Mouse (Mus musculus): ENCODE measurements around the gene Prkg1. TPM values are rescaled to one million over a fixed set of nuclear protein-coding genes. Genes with fewer than 3 reads are reported as not detected.

Gene Prkg1
- not detected in 2 replicates for total RNA-seq (2015; ENCODE audit: low replicate concordance)
- 0.26 TPM in 1 of 2 replicates, not detected in the other for total RNA-seq (2017; ENCODE audit: low replicate concordance)

DNA sequence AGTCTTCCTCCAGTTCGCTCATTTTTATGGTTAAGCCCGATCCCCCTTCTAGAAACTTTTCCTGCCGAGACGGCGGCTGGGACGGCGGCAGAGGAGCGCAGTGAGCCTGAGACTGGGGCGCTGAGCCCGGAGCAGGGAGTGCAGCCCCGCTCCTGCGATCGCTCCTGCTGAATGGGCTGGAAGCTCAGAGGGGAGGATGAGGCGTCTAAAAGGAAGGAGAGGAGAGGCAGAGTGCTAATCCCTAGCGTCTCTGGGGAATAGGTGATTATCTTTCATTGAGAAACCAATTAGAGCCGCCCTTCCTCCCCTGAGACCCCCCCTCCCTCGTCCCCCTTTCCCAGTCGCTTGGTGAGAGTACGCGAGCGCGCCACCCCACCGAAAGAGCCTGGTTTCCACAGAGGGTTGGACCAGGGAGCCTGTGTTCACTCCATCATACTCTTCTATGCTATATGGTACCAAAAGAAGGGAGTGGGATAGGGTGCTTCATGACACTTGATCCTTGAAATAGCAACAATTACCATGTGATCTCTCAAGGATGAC is at the start of gene Prkg1:
Gene Prkg1 (minus strand): TSS at position 233 of the 540 bp plus-strand sequence.
- no peak for ATAC-seq (replicated peaks; ENCODE audit: low FRiP score, poor library complexity, severe bottlenecking)

DNA sequence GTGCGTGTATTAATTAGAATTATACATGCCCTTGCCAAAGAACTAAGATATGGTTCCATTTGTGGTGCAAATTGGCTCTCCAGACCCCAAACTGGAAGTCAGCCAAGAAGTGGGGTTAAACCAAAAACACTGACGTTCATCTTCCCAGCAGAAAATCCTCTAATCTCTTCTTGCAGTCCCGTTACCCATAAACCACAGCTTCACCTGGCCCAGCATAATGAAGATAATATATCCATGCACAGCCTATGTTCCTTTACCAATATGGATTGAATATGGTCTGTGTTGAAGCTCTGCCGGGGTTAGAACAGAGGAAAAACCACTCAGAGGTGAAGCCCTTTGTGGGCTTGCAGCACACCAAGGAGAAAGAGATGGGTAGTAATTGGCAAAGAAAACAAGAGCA is 48.3 kb upstream of the Prkg1 start:
- ATAC-seq (replicated peaks; ENCODE audit: low FRiP score, poor library complexity, severe bottlenecking): no peak

DNA sequence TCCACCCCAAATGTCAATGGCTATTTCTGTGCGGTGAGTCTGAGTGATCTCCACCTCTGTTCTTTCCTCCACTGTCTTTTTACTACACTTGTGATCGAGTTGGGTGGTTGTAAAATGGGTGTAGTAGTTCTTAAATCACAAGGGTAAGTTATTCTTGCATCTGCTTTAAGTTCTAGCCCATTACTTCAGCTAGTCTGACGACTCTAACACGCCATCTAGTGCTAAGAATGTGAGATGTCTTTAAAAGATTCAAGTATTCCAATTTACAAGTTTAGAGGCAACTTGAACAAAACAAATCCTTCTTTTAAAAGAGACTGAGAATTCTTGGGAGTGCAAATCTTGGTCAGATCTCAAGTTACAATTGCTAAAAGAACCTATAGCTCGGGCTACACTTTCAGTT is 46.5 kb upstream of the Prkg1 start:
- no peak for ATAC-seq (replicated peaks; ENCODE audit: low FRiP score, poor library complexity, severe bottlenecking)

DNA sequence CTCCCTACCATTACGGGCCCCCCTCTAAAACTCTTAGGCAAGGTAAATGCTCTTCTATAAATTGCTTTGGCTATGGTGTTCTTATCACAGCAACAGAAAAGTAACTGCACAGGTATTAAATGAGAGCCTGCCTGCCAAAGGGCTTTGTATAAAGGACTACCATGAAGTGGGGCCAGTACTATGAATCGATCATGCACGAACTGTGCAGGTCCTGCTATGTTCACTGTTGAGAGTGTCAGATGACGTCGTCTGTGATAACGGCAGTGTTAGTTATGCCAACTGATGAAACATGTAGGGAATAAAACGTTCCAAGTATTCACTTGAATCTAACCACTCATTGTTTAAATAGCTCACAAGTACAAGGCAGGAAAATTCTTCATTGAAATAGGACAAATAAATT is 40.6 kb upstream of the Prkg1 start:
- no peak for ATAC-seq (replicated peaks; ENCODE audit: low FRiP score, poor library complexity, severe bottlenecking)

DNA sequence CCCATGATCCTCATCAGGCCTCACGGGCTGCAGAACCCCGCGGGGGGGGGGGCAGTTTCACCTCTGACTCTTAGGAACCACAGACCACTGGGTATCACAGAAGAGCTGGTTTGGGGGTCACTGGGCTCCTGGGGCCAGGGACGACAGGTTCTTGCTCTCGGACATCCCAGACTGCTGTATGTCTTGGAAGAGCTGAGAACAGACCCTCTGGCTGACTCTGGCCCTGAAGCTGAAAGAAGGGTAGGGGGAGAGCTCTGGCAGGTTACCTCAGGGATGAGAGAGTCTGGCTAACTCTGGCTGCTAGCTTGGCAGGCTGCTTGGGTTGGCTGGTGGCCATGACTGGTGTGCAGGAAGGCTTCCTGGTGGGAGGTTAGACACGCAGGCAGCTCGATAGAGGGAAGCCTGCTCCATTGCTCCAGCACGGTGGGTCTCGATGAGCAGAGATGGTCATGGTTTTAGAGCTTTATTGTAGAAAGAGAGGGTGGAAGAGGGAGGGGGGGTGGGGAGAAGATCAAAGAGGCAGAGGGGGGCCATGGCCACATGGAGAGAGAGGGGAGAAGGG is 30.7 kb upstream of the Prkg1 start:
- no peak for ATAC-seq (replicated peaks; ENCODE audit: low FRiP score, poor library complexity, severe bottlenecking)

DNA sequence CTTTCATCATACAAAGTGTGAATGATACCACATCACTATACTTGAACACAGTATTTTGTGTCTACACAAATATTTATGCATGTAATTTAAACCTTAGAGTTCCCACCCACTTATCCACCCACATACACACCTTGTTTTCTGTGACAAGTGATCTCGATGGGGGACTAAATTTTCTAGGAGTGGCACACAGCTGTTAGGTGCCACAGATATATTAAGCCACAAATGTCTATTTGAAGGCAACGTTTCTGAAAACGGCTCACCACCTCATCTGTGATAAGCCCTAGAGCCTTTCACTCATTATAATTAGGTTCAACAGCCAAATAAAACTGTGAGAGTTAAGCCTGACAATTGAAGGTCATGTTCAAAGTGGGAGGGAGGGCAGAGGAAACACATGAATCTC is 26.9 kb upstream of the Prkg1 start:
- ATAC-seq (replicated peaks; ENCODE audit: low FRiP score, poor library complexity, severe bottlenecking): no peak

DNA sequence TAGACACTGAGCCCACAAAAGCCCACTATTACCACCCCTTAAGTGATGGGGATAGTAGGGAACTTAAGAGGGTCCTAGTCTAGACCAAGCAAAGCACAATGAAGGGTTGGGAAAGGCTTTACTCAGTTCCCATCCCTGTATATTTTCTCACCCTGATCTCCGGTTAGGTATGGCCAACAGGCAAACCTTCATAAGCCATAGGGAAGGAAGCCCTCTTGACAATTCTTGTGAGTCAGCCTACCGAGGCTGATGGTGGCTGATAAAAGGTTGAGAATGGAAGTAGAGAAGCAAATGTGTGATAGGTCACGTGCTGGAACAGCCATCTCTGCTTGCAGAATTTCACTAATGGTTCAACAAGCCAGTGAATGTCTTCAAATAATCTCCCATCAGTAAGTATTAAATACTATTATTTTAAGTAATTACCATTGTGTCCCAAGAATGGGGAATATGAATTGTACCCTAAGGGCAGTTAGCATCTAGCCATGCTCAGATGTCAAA is 16.7 kb upstream of the Prkg1 start:
- no peak for ATAC-seq (replicated peaks; ENCODE audit: low FRiP score, poor library complexity, severe bottlenecking)

DNA sequence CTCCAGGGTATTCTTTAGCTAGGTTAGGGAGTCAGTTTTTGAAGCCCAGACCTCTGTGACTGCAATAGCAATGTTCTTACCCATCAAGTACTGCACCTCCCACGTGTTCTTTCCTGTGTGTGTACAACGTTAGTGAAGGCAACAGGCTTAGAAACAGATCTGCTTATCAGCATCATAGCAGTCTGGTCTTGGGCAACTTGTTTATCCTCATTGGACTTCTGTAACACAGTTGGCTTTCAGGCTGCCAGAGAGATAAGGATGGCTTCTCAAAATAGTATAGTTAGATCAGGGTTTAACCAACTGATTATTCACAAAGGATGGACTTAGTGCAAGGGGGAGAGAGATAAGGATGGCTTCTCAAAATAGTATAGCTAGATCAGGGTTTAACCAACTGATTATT is 16.2 kb upstream of the Prkg1 start:
- peak; percentile 70 for ATAC-seq (replicated peaks; ENCODE audit: low FRiP score, poor library complexity, severe bottlenecking)

DNA sequence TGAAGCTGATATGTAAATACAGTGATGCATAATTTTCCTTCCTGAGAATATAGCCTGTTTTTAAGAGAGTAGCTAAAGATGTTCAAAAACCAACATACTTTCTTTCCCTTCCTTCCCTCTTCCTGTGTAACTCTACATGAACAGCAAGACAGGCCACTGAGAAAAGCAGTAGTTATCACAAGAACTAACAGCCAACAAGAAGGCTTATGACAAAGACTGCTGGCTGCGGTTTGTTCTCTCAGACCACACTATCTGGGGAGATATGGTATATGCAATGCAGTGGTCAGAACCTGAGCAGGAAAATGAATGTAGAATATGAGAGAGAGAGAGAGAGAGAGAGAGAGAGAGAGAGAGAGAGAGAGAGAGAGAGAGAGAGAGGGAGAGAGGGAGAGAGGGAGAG is 15.4 kb upstream of the Prkg1 start:
- ATAC-seq (replicated peaks; ENCODE audit: low FRiP score, poor library complexity, severe bottlenecking): no peak

DNA sequence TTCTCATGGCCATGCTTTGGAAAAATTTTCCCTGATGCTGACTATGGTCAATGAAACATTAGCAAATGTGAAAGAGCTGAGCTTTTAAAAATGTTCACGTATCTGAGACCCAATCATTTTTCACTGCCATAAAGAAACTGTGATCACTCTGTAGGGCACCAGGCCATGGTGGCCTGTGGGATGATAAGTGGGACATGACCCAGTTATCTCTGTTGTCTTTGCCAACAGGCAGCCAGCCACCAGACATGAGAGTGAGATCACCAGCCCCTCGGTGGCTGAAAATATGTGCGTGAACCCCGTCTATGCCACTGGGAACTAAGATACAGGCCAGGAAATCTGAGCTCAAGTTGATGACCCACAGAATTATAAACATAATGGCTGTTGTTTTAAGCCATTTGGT is 14.2 kb upstream of the Prkg1 start:
- ATAC-seq (replicated peaks; ENCODE audit: low FRiP score, poor library complexity, severe bottlenecking): peak; percentile 50; the same call in 1 of the 2 replicates

DNA sequence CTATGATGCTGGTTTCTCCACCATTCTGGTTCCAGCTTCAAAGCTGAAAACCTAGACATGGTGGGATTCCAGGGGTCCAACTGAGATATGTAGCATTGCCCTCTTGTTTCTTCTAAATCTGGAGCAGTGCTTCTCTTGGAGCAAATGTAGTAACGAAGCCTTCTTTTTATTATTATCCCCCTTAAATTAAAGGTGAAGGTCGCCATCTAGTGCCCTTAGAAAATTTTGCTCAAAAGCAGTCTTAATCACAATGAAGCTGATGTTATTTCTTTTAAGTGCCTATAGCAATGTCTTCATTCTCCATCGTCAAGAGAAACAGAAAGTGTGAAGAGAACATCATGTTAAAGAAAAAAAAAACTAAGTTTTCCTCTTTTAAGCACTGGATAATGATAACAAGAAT is 2.2 kb upstream of the Prkg1 start:
- no peak for ATAC-seq (replicated peaks; ENCODE audit: low FRiP score, poor library complexity, severe bottlenecking)

DNA sequence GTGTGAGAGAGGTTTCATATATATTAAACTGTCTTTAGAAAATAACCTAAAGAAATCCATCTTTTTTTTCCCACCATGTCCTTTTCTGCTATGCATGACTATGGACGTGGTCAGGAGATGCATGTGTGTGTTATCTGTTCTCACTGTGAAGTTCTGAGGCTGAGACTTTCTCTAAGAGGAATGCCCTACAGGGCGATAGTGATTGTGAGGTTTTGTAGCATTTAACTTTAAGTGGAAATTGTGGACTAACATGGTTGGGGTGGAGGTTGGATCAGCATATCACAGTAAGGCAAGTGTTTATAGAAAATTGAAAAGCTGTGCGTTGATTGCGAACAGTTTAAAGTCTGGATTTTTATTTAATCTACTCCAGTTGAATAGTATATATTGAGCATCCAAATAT is 618 bp upstream of the Prkg1 start:
- no peak for ATAC-seq (replicated peaks; ENCODE audit: low FRiP score, poor library complexity, severe bottlenecking)

DNA sequence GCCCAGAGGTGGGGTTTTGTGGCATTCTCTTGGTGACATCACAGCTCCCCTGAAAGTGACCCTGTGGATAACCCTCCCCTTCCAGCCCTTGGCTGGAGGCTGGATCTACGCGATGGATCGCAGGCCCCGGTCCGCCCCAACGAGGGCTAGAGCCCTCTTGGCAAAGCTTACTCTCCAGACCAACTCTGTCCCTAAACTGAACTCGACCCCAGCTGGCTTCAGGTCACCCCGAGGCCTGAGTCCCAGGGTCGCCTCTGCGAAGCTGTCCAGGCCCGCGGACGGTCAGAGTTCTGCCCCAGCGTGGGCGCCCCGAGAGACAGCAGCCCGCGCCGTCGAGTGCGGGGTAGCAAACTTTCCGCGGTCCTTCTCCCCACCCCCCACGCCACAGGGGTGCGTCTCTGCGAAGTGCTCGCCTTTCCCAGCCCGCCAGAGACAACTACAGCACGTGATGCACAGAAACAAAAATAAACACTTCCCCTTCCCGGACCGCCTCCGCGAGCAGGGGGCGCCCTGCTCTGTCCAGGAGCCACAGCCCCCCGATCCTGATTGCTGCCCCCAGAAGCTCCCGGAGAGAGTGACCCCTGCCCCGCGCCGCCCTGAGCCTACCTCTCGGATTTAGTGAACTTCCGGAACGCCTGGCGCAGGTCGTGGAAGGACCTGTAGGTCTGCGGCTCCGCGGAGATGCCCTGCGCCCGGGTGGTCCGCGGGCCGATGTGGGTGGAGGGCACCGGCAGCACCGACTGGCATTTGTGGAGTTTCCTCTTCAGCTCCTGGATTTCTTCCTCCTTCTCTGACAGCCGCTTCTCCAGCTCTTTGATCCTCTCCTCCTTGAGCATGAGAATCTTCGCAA is 657 bp downstream of the Prkg1 start:
- no peak for ATAC-seq (replicated peaks; ENCODE audit: low FRiP score, poor library complexity, severe bottlenecking)

DNA sequence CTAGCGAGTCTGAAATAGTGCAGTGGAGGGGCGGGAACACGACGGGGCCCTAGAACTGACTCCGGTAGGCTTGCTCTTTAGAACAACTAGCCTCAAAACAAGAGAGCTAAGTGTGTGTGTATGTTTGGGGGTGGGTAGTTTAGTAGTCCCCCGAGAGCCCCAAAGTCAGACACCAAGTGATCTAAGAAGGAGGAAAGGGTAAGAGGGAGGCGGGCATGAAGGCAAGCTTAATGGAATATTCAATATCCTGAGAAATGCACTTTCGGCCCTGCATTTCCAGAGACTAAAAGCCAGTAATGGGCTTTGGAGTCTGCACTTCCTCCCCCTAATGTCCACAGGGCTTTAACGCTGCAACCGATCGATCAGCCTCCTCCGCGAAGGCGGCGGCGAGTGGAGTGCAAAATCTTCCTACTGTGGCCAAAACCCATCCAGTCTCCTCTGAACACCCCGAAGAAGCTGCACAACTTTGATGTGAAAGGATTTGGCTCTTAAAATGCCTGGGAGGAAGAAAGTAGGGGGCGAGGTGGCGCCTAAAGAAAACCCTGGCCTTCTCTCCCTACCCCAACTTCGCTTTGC is 1.5 kb downstream of the Prkg1 start:
- ATAC-seq (replicated peaks; ENCODE audit: low FRiP score, poor library complexity, severe bottlenecking): no peak

DNA sequence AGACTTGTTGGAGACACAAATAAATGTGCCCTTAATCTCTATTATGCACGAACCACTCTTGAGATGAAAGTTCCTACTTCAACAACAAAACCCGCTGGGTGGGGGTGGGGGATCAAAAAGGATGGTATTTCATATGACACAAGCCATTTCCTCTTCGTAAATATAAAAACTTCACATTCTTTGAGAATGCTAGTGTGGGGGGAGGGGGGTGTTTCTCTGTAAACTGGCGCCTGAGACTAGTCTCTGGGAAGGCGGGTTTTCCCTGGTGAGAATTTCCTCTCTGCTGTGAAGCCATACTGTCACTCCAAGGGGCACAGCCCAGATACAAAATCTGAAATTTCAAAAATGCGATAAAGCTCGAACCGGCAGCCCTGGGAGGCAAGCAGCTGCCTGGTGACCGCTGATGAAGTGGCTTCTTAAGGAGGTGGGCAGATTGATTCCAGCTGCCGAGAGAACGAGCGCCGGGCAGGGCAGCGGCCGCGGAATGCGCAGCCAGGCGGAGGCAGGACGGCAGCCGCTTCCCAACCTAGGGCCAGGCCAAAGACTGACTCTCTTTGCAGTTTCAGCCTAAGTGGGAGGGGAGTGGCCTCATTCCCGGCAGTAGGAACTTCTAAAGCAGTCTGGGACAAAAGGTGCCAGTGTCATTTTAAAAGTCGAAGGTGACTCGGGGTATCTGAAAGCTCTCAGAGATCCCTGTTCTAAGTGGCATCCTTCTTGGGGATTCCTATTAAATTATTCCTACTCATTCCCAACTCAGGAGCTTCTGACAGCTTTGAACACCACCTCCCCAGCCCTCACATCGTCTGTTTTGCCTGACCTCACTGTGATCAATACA is 2.2 kb downstream of the Prkg1 start:
- ATAC-seq (replicated peaks; ENCODE audit: low FRiP score, poor library complexity, severe bottlenecking): no peak

DNA sequence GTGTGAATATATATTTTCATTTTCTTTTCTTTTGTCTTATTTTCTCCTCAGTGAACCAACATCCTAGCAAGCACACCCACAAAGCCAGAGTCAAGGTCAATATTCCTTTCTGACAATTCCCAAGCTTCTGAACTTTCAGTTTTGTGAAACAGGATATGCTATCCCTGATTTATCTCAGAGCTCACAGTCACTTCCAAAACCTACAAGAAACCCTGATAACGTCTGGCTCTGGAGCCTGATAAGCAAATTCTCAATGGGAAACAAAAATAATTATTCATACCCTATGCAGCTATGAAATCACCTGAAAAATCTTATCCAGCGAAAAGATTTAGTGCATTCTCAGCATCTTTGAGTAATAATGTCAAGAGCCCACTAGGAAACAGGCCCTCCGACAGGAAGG is 5.0 kb downstream of the Prkg1 start:
- ATAC-seq (replicated peaks; ENCODE audit: low FRiP score, poor library complexity, severe bottlenecking): no peak

DNA sequence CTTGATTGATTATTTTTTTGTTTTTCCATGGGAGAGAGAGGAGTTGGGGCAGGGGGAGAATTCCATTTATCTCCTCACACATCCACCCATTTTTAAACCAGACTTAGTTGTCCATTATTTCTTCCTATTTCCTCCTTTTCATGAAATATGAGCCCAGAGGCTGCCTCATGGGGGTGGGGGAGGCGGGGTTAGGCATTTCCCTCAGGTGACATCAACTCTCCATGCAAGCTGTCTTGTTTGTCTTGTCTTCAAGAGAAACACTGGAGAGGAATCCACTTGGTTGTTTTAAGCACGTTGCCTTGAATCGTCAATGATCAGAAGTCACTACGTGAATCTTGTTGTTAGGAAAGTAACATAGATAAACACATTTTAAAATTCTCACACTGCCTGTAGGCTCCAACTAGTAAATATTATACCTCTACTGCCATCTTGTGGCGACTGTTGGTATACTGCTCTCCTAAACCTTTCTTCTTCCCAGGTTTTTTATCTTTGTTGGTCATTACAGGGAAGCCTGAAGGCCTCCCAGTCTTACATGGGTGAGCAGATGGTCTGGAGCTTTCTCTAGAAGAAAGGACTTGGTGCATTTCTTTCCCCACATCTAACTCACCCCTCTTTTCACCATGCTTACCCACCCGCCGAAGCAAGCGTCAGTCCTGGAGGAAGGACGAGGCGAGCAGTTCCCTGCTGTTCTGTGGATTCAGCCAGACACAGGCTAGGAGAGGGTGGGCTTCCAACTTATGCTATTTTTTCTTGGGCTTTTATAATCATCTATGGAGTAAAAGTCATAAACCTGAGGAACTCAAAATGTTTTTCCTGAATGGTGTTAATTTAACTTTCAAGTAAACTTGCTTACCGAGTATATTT is 8.7 kb downstream of the Prkg1 start:
- ATAC-seq (replicated peaks; ENCODE audit: low FRiP score, poor library complexity, severe bottlenecking): peak; percentile 52

DNA sequence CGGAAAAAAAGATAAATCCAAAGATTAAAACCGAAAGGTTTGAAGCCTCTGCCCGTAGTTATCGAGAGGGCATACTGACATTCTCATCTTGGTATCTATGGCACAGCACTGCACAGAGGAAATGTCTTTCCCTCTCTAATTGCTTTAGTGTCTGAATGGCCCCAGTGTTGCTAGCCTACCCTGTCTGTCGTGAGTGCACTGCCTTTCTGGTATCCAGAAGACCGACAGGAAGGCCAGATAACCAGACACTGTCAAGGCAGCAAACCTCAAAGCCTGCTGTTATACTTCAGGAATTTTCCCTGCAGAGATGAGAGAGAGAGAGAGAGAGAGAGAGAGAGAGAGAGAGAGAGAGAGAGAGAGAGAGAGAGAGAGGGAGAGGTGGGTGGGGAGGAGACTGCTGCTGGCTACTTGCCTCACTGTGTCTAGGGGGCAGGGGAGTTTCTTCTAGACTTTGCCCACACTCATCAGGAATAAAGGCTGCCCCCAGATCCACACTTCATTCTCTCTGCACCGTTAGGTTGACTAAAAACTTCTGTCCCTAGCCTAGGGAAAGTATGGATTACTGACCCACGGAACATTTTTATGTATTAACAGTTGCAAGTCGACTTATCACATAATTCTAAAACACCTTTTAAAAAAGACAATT is 10.1 kb downstream of the Prkg1 start:
- ATAC-seq (replicated peaks; ENCODE audit: low FRiP score, poor library complexity, severe bottlenecking): no peak

All from erythroid progenitor cell, adult 5-6 weeks (primary cell).